Mouse (Mus musculus) thymus, postnatal 10 days (tissue): ENCODE data around the gene Cct6b.

Experiments
- DNase-seq, 2 experiments: peaks; one replicate each; pipeline ENCODE4 v3.0.0; 2021; ENCODE audit warnings: low spot score in 2 of 2

Cct6b gene

GRCm38 (mm10) chr11:82763742-82764437, at the start of gene Cct6b, which contains the start of gene Zfp830:
Gene Cct6b, minus strand, starts transcription at chr11:82764321.
Gene Zfp830, plus strand, starts transcription at chr11:82764345.
- DNase-seq = peak; percentile 83 to 84

- DNase-seq = no peak
These were observed 44.4 kb upstream of the Cct6b start for GRCm38 (mm10) chr11:82808485-82808884.

GRCm38 (mm10) chr11:82807370-82807769, 43.2 kb upstream of the Cct6b start:
- DNase-seq = no peak

GRCm38 (mm10) chr11:82806656-82807055, 42.5 kb upstream of the Cct6b start:
- DNase-seq = no peak

GRCm38 (mm10) chr11:82783453-82783852, 19.3 kb upstream of the Cct6b start:
- no peak for DNase-seq

GRCm38 (mm10) chr11:82782197-82782596, 18.1 kb upstream of the Cct6b start:
- DNase-seq = no peak

- peak; percentile 89 to 95 for DNase-seq
These were observed 17.1 kb upstream of the Cct6b start, which contains the start of gene Lig3 for GRCm38 (mm10) chr11:82780983-82781903. Gene Lig3, plus strand, starts transcription at chr11:82781108.

- DNase-seq = no peak
These were observed 16.0 kb upstream of the Cct6b start for GRCm38 (mm10) chr11:82780134-82780533.

- no peak for DNase-seq
These were observed 360 bp upstream of the Cct6b start for GRCm38 (mm10) chr11:82764438-82764924.

- DNase-seq = no peak
These were observed 860 bp downstream of the Cct6b start for GRCm38 (mm10) chr11:82763261-82763660.

GRCm38 (mm10) chr11:82762286-82762829, 1.8 kb downstream of the Cct6b start:
- no peak for DNase-seq

GRCm38 (mm10) chr11:82755919-82756318, 8.2 kb downstream of the Cct6b start:
- no peak for DNase-seq

- DNase-seq = no peak
These were observed 11.6 kb downstream of the Cct6b start for GRCm38 (mm10) chr11:82752349-82753115.

- DNase-seq = peak; percentile 23 to 33
These were observed 17.2 kb downstream of the Cct6b start for GRCm38 (mm10) chr11:82746857-82747366.

GRCm38 (mm10) chr11:82746138-82746537, 18.0 kb downstream of the Cct6b start:
- DNase-seq = peak; percentile 32 to 60

GRCm38 (mm10) chr11:82739006-82739405, 25.1 kb downstream of the Cct6b start:
- DNase-seq = no peak

- DNase-seq = no peak
These were observed 29.9 kb downstream of the Cct6b start for GRCm38 (mm10) chr11:82734227-82734626.

- no peak for DNase-seq
These were observed 37.3 kb downstream of the Cct6b start for GRCm38 (mm10) chr11:82726862-82727261.

GRCm38 (mm10) chr11:82719294-82719693, 44.8 kb downstream of the Cct6b start:
- DNase-seq = no peak

- no peak for DNase-seq
These were observed 51.4 kb downstream of the Cct6b start for GRCm38 (mm10) chr11:82712681-82713080.

GRCm38 (mm10) chr11:82708934-82709333, 55.2 kb downstream of the Cct6b start:
- no peak for DNase-seq
